Mouse (Mus musculus) 3134 (cell line): Measurements from ENCODE around the gene Olfr120.
"Not testable (repeated sequence)": the region's sequence is repeated elsewhere in the genome, so short reads cannot be mapped to it uniquely, and the experiment has no call there.

Experiments
- DNase-seq: peaks from one replicate; pipeline ENCODE4 v3.0.0-alpha.2; 2011; ENCODE audit warnings: low spot score; ENCODE audit not compliant: insufficient read length; ENCODE audit errors: extremely low read depth

The Olfr120 gene

DNA sequence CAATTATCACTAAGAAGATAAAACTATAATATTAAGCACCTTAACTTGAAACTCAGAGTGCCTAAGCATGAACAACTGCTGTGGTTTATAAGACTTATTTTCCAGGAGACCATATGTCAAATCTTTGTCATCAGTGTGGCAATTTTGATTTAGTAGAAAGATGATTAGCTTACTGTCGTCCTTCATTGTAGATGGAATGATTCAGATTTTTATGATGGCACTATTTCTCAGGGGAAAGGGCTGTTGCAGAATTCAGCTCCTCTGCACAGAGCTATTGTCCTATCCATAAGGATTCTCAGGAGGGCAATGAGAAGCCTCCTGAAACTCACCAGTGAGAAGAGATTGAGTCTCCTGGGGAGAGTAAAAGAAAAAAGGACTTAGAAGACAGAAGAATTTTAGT lies at the start of gene Olfr120:
Gene Olfr120, plus strand, starts transcription at position 301 of the 400 bp plus-strand sequence.
- DNase-seq, result no peak

DNA sequence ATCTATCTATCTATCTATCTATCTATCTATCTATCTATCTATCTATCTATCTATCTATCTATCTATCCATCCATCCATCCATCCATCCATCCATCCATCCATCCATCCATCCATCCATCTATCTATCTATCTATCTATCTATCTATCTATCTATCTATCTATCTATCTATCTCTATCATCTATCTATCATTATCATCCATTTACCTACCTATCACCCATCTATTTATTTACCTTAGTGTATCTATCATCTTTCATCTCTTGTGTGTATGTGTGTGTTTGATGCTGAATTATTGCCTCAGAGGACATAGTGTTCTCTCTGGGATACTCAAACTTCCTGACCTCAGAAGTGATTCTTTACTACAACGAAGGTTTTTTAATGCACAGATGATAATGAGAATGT lies 25.3 kb upstream of the Olfr120 start, which contains the start of gene Olfr119:
Gene Olfr119, plus strand, starts transcription at position 301 of the 400 bp plus-strand sequence.
- DNase-seq, result not testable (repeated sequence)

DNA sequence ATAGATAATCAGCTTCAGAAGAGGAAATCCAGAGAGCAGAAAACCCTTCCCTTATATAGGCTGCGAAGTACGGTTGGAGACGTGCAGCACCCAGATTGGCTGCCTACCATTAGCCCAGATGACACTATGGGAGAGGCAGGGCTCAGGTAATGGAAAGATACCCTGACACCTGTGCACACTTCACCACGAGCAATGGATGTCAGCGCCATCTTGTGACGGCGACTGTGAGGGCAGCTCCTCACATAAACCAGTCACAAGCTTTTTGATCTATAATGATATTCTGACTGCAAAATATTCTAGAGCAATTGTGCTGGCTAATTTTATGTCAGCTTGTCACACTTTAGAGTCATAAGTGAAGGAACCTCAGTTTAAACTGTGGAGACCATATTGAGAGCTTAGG lies 16.5 kb downstream of the Olfr120 start:
- no peak for DNase-seq

DNA sequence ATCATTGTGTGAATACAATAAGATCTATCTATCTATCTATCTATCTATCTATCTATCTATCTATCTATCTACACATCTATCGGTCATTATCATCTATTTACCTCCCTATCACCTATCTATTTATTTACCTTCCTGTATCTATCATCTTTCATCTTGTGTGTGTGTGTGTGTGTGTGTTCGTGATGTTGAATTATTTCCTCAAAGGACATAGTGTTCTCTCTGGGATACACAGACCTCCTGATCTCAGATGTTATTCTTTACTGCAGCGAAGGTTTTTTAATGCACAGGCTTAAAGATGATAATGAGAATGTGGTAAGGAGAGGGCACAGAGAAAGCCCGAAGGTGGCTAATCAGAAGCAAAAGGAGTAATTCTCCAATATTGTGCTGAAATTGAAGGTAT lies 46.7 kb downstream of the Olfr120 start, which contains the start of gene Olfr122:
Gene Olfr122, plus strand, starts transcription at position 301 of the 400 bp plus-strand sequence.
- DNase-seq, result no peak
